Mouse (Mus musculus): Measurements from ENCODE around the gene Podn. TPM values are rescaled to one million over a fixed set of nuclear protein-coding genes. Genes with fewer than 3 reads are reported as not detected.
"Not testable (repeated sequence)": the region's sequence is repeated elsewhere in the genome, so short reads cannot be mapped to it uniquely, and the experiment has no call there.

Gene Podn
- total RNA-seq (2021), result 1 to 10 TPM; 7.1 to 7.4 TPM
- long read RNA-seq, experiment 1, partial matches to known transcripts, result 1 of 18 reads
- long read RNA-seq, experiment 1, other reads (novel, unspliced or antisense), result 16 of 18 reads
- long read RNA-seq, experiment 2, partial matches to known transcripts, result 2 of 3 reads
- long read RNA-seq, experiment 2, other reads (novel, unspliced or antisense), result 0 of 3 reads

DNA sequence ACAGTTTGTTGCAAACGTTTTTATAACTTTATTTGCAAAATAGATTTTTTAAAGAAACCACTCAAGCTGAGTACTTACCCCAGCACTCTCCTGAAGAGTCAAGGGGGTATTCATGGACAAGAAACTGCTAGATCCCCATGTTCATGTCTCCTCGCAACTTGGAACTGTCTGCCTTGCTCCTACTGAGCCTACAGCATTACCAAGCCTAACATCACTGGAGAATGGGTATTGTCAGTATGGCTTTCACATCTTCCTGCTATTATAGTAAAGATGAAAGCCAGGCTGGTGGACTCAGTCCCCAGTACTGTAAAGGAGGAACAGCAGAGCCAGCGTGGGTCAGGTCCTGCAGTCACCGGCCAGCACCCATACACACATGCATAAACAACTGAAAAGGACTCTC lies at the start of gene Podn:
Gene Podn, minus strand, starts transcription at position 101 of the 400 bp plus-strand sequence.
- intact Hi-C loops (cut with DNase I), result no loop called here
- no peak for DNase-seq (ENCODE audit: low spot score in 2 of 2)

- intact Hi-C loops (cut with DNase I), result not testable (repeated sequence)
Observed at GRCm38 (mm10) chr4:108145554-108145953, 49.3 kb upstream of the Podn start.

DNA sequence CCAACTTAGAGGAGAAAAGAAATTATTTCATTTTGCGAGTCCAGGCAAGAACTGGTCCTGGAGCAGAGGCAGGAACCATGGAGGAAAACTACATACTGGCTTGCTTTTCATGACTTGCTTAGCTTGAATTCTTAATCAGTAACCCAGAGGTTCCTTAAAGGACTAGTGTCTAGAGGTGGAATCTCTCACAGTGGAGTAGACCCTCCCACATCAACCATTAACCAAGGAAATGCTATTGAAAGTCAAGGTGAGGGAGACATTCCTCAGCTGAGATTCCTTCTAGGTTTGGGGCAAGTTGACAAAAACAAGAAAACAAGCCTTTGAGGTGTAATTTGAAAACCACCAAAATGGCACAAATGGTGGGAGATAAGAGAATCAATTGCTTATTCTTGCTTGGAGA lies 48.6 kb upstream of the Podn start, which contains the start of gene Scp2:
Gene Scp2, minus strand, starts transcription at position 119 of the 400 bp plus-strand sequence.
- intact Hi-C loops (cut with DNase I), result no loop called here

More at GRCm38 (mm10) chr4:108145554-108145953, 49.3 kb upstream of the Podn start:
- not testable (repeated sequence) for DNase-seq (ENCODE audit: low spot score in 2 of 2)

DNA sequence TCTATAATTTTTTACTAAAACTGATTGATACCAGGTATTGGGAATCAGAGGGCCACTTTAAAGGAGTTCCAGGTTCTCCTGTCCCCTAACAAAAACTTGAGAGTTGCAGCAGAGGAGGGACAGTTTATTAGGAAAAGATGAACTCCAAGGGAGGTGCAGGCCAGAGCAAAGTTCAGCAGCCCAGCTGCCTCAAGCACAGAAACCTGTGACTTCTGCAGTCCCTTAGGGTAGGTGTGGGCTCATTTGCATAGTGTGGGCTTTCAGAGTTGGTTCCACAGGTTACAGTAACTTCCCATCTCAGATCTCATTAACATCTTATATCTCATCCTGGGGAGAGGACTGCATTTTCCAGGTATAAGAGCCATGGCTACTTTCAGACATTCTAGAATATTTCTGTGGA lies 47.5 kb upstream of the Podn start:
- no peak for DNase-seq (ENCODE audit: low spot score in 2 of 2)
- intact Hi-C loops (cut with DNase I), result no loop called here

More for the DNA sequence above, 48.6 kb upstream of the Podn start, which contains the start of gene Scp2:
- DNase-seq (ENCODE audit: low spot score in 2 of 2), result no peak

DNA sequence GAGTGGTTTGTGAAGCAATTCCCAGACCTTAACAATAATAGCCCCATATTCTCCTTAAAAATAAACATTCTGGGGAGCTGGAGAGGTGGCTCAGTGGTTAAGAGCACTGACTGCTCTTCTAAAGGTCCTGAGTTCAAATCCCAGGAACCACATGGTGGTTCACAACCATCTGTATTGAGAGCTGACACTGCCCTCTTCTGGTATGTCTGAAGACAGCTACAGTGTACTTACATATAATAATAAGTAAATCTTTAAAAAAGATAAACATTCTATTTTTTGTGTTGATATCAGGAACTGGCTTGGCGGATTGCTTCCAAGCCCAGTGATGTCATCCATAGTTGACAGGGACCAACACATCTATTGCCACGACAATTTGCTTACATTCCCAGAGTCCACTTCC lies 46.9 kb upstream of the Podn start:
- intact Hi-C loops (cut with DNase I); DNase-seq (ENCODE audit: low spot score in 2 of 2): not testable (repeated sequence)

DNA sequence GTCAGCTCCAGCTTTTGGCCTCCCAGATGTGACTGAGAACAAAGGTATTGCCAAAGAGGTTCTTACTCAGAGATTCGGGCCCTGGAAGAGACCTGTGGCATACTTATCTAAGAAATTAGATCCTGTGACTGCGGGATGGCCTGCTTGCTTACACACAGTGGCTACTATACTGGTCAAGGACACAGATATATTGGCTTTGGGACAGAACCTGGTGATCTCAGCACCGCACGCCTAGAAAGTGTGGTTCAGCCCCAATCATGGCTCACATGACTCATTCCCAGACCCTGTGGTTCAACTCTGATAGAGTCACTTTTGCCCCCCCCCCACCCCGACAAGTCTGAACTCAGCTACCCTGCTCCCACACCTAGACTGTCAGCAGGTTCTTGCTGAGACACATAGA lies 40.7 kb upstream of the Podn start:
- intact Hi-C loops (cut with DNase I), result no loop called here
- DNase-seq (ENCODE audit: low spot score in 2 of 2), result no peak

GRCm38 (mm10) chr4:108130452-108130851 lies 34.2 kb upstream of the Podn start:
- intact Hi-C loops (cut with DNase I), result no loop called here
- DNase-seq (ENCODE audit: low spot score in 2 of 2), result no peak

GRCm38 (mm10) chr4:108128339-108128738 lies 32.1 kb upstream of the Podn start:
- intact Hi-C loops (cut with DNase I), result no loop called here

GRCm38 (mm10) chr4:108127516-108127915 lies 31.3 kb upstream of the Podn start:
- no peak for DNase-seq (ENCODE audit: low spot score in 2 of 2)
- intact Hi-C loops (cut with DNase I), result no loop called here

More at GRCm38 (mm10) chr4:108128339-108128738, 32.1 kb upstream of the Podn start:
- no peak for DNase-seq (ENCODE audit: low spot score in 2 of 2)

GRCm38 (mm10) chr4:108126260-108126659 lies 30.0 kb upstream of the Podn start:
- intact Hi-C loops (cut with DNase I), result no loop called here
- DNase-seq (ENCODE audit: low spot score in 2 of 2), result no peak

GRCm38 (mm10) chr4:108124104-108124503 lies 27.9 kb upstream of the Podn start:
- intact Hi-C loops (cut with DNase I), result no loop called here
- DNase-seq (ENCODE audit: low spot score in 2 of 2), result no peak

- intact Hi-C loops (cut with DNase I), result no loop called here
- peak; percentile 88 to 92 for DNase-seq (ENCODE audit: low spot score in 2 of 2)
Observed at GRCm38 (mm10) chr4:108117924-108118876, 22.0 kb upstream of the Podn start.

GRCm38 (mm10) chr4:108117488-108117887 lies 21.2 kb upstream of the Podn start:
- peak in 1 of 2 experiments; percentile 9 for DNase-seq (ENCODE audit: low spot score in 2 of 2)
- intact Hi-C loops (cut with DNase I), result no loop called here

DNA sequence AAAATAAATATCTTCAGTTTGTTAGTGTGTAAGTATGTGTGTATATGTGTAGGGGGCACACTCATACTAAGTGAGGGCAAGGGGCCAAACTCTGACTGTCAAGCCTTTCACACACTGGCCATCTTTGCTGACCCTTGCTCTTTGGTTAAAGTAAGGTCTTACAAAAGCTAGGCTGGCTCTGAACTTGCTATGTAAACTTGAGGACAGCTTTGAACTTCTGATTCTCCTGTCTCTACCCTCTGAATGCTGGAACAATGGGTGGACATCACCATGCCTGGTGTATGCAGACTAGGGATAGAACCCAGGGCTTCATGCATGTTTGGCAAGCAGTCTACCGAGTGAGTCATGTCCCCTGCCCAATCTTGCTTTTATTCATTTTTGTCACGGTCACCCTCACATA lies 20.2 kb upstream of the Podn start:
- intact Hi-C loops (cut with DNase I), result no loop called here
- DNase-seq (ENCODE audit: low spot score in 2 of 2), result no peak

- intact Hi-C loops (cut with DNase I), result no loop called here
- no peak for DNase-seq (ENCODE audit: low spot score in 2 of 2)
Observed at GRCm38 (mm10) chr4:108110706-108111105, 14.5 kb upstream of the Podn start.

DNA sequence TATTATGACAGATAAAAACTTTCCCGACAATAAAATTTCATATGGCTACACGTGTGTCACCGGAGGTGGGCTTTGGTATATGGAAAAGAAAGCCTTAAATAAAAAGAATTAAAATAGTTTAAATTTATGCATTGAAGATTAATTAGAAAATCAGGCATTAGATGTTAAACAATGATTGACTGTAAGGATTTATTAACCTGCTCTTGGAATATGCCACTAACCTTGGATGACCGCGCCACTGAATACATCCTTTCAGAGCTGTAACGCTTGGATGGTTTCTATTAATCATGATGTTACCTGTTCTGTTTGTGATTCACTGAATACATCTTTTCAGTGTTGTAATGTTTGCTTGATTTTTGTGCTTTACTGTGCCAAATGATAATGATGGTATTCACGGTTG lies 13.5 kb upstream of the Podn start:
- DNase-seq (ENCODE audit: low spot score in 2 of 2), result no peak
- intact Hi-C loops (cut with DNase I), result no loop called here

GRCm38 (mm10) chr4:108092741-108093397 lies 3.4 kb downstream of the Podn start:
- intact Hi-C loops (cut with DNase I), result no loop called here

DNA sequence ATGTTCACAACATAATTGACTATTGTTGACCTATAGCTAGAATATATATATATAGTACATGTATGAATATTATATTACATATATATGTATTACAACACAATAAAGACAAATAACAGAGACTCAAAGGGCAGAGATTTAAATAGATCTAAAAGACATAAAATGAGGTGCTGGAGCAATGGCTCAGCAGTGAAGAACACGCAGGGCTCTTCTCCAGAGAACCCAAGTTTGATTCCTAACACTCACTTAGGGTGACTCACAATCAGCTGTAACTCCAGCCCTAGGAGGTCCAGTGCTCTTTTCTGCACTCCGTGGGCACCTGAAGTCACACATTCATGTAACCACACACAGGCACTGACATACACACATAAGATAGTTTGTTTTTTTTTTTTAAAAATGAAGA lies 12.3 kb downstream of the Podn start:
- no peak for DNase-seq (ENCODE audit: low spot score in 2 of 2)

More at GRCm38 (mm10) chr4:108092741-108093397, 3.4 kb downstream of the Podn start:
- no peak for DNase-seq (ENCODE audit: low spot score in 2 of 2)

DNA sequence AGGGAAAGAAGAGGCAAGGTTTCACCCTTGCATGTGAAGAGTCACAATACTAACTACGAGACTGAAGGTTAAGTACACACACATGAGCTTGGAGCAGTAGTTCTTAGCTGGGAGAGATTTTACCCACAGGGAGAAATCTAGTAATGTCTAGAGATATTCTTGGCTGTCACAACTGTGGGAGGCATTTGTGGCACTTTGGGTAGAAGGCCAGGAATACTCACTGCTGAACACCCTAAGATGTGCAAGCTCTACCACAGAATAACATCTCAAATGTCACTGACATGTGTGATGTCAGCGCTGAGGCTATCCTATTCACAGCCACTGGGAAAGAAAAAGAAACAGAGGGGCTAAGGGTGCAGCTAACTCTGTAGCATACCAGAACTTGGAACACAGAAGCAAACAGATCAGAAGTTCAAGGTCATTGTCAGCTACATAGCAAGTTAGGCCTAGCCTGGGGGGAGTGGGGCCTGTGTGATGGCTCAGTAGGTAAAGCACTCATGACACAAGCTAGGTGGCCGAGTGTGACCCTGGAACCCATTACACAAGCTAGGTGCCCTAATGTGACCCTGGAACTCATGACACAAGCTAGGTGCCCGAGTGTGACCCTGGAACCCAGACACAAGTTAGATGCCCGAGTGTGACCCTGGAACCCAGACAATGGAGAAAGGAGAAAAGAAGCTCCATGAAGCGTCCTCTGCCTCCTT lies 13.1 kb downstream of the Podn start:
- DNase-seq (ENCODE audit: low spot score in 2 of 2), result no peak
- intact Hi-C loops (cut with DNase I), result no loop called here

More for the DNA sequence above, 12.3 kb downstream of the Podn start:
- intact Hi-C loops (cut with DNase I), result no loop called here

All from left cerebral cortex, postnatal 14 days (tissue).